Mouse (Mus musculus): ENCODE results near the gene B4galt5.

Gene B4galt5

DNA sequence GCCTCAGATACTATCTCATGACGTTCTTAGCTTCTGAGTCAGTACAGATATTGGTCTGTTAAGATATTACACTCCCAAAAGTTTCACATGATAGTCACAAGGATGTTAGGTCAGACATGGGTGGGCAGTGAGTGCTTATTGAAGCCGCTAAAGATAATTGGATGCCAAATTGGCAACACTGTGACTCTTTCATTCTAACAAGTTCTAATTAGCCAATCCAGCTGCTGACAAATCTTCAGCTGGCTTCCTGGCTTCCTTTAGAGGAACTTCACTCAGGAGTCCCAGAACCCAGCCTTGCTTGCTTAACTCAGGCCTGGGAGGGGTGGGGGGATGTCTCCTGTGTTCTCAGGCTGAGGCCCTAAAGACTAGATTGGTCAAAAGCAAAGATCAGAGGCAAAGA lies 9.5 kb upstream of the B4galt5 start:
- no peak for DNase-seq (ENCODE audit: low read depth)

- no peak for DNase-seq (ENCODE audit: low read depth)
Observed at GRCm38 (mm10) chr2:167356885-167357284, 7.9 kb upstream of the B4galt5 start.

GRCm38 (mm10) chr2:167354611-167355165 lies 5.7 kb upstream of the B4galt5 start:
- DNase-seq (ENCODE audit: low read depth) = no peak

DNA sequence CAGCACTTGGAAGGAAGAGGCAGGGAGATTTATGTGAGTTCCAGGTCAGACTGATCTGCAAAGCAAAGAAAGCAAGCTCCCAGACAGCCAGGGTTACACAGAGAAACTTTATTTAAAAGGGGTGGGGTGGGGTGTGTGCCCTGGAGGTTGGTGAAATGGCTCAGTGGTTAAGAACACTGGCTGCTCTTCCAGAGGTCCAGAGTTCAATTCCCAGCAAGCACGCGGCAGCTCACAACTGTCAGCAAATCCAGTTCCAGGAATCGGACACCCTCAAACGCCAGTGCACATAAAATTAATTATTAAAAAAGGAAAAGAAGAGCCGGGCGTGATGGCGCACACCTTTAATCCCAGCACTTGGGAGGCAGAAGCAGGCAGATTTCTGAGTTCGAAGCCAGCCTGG lies 5.1 kb upstream of the B4galt5 start:
- no peak for DNase-seq (ENCODE audit: low read depth)

DNA sequence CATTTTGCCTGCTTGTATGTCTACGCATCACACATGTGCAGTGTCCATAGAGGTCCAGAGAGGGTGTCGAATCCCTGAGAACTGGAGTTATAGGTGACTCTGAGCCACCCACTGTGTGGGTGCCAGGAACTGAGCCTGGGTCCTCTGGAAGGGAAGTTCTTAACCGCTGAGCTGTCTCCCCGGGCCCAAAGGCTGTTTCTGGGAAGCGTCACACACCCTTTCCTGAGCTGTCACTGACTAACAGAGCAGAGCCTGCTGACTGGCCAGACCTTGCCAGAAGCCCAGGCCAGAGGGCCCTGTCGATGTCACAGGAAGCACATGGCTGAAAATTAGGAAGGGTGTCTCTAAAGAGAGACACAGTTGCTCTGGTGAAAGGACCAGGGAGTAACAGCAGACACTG lies 3.5 kb upstream of the B4galt5 start:
- DNase-seq (ENCODE audit: low read depth) = no peak

GRCm38 (mm10) chr2:167351371-167351951 lies 2.5 kb upstream of the B4galt5 start:
- no peak for DNase-seq (ENCODE audit: low read depth)

DNA sequence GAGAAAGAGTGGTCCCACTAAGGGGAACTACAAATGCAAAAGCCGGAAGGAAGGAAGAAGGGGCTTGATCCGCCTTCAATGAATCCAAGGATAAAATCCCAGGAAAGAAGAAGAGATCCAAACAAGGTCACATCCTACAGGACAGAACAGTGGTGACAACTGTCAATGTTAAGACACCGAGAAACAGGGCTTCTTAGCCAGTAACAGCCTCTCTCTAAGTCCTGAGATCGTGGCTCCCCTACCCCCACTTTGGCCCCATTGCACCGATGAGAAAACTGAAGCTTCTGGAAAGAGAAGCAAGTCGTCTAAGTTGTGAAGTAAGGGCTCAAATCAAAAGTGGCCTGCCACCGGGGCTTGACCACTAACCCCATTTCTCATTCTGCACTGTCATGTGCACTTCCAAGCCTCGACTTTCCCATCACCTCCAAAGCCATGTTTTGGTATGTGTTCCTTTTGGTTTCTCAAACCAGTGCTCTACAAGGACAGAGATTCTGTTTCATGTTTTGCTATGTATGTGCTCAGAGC lies 1.2 kb upstream of the B4galt5 start:
- DNase-seq (ENCODE audit: low read depth) = no peak

DNA sequence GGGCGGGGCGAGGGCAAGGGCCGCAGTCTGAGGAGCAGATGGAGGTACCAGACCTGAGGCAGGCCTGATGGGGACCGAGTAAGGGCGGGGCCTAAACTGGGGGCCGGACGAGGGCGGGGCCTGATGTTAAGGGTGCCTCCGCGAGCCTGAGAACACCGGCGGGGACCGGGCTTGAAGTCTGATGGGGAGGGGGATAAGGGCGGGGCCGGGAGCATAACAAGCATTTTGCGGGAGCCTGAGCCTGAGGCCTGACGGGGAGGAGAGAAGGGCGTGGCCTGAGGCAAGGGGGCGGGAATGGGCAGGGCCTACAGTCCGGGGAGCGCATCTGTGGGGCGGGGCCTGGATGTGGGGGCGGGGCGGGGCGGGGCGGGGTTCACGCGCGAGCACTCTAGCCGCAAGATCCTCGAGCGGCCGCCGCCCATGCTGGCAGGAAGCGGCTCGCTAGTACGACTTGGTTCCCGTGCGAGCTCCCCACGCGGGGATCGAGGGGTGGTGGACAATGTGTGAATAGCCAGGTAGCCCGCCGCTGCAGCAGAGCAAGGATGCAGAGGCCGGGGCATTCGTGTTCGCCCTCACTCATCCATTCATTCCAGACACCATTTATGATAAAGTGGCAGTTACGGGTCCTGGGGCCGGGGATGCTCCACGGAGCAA lies 427 bp upstream of the B4galt5 start:
- peak; percentile 76 for DNase-seq (ENCODE audit: low read depth)

GRCm38 (mm10) chr2:167347991-167348375 lies 1.0 kb downstream of the B4galt5 start:
- no peak for DNase-seq (ENCODE audit: low read depth)

DNA sequence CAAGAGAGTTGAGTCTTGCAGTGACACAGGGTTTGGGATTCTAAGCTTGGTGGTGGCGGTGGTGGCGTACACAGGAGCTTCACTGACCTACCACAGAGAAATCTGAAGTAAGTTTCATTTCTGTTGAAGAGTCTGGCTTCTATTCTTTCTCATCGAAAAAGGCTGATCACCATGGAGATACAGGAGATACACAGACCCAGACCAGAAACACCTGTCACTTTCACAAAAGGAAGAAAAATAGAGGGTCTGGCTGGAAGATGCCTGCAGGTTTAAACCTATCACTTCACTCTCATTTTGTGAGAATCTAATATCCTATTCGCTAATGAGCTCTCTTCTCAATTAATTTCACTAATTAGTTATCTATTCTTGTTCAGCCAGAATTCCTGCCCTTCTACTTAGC lies 1.6 kb downstream of the B4galt5 start:
- DNase-seq (ENCODE audit: low read depth) = no peak

DNA sequence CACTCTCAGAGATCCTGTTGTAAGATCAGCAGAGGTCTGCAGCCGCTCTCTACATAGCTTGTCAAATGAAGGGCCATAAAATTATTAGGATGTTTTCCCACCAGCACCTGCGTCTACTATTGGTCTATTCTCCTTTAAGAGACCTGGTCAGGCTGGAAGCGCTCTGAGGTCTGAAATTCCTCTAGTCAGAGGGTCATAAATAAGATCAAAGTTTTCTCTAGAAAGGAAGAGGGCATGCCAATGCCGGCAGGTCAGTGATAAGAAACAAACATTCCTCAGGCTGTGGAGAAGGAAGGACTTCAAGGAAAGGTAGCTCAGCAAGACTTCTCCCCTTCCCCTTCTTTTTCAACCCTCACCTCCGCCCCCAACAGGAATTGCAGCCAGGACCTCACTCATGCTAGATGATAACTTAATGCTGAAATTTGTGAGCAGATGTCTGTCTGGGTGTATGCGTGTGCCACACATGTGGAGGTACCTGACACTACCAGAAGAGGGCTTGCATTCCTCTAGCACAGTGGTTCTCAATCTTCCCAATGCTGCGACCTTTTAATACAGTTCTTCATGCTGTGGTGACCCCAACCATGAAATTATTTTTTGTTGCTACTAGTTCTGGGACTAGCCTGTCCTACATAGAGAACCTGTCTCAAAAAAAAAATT lies 3.3 kb downstream of the B4galt5 start:
- DNase-seq (ENCODE audit: low read depth) = no peak

DNA sequence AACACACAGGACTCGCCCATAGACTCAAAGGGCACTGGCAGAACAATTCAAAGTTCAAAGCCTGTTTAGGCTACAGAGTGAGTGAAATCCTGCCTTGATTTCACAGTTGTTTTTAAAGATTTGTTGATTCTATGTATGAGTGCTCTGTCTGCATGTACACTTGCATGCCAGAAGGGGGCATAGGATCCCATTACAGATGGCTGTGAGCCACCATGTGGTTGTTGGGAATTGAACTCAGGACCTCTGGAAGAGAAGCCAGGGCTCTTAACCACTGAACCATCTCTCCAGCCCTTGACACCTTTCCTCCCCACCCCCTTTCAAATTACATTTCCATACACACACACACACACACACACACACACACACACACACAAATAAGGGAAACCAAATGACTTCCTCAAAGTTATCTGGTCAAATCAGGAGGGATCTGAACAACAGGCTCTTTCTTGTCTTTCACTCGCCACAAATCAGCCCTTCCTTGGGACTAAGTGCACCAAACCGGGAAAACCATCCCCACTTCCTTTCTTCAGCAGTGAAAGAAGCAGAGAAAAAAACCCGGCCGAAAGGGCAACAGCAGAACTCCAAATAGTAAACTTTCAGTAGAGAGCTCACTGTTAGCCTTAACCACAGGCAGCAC lies 4.0 kb downstream of the B4galt5 start:
- DNase-seq (ENCODE audit: low read depth) = no peak

DNA sequence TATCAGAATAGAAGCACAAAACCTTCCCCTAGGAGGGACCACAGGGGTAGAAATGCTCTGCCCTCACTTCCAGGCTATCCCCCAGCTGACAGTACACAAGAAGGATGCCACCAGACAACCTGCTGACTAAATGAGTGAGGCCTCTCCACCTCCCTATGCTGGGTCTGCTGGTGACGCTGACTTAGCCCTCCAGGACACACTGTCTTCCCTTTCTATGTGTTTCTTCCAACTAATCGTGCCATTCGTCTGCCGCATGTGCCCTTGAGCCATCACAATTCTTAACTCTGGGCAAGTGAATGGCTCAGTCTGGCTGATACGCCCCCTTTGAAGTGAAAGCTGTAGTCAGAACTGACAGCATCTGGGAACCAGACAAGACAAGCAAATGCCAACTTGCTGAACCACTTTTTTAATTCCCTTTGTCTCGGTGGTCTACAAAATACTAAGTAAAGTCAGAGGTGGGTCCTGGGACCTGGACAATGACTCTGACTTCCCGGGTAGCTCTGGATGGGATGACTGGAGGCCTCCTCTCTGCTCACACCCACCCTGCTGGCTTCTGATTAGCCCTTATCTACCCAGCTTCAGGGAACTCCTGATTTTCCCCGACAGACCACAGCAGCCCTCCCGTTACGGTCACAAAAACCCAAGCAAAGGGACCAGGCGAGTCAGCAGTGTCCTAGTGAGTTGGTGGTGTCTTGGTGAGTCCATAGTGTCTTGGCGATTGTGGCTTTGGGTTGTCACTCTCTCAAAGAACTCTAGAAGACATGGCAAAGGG lies 5.4 kb downstream of the B4galt5 start:
- no peak for DNase-seq (ENCODE audit: low read depth)

DNA sequence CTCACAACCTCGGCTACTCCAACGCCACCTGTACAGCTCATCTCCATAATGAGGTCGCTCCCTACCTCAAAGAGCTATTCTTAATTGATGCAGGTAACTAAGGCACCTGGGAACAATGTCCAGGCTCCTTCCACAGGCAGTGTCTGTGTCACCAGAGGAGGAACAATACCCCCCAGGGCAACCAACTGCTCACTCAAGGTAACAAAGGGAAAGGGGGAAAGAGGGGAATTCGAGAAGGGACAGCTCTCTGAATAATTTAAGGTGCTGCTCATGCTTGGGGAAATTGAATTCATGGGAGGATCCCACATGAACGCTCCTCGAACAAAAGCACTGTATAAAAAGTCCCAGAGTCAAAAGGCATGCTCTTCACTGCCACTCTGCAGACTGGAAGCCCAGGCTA lies 6.1 kb downstream of the B4galt5 start:
- no peak for DNase-seq (ENCODE audit: low read depth)

- DNase-seq (ENCODE audit: low read depth) = no peak
Observed at GRCm38 (mm10) chr2:167337580-167337979, 11.4 kb downstream of the B4galt5 start.

GRCm38 (mm10) chr2:167337214-167337512 lies 11.8 kb downstream of the B4galt5 start:
- no peak for DNase-seq (ENCODE audit: low read depth)

DNA sequence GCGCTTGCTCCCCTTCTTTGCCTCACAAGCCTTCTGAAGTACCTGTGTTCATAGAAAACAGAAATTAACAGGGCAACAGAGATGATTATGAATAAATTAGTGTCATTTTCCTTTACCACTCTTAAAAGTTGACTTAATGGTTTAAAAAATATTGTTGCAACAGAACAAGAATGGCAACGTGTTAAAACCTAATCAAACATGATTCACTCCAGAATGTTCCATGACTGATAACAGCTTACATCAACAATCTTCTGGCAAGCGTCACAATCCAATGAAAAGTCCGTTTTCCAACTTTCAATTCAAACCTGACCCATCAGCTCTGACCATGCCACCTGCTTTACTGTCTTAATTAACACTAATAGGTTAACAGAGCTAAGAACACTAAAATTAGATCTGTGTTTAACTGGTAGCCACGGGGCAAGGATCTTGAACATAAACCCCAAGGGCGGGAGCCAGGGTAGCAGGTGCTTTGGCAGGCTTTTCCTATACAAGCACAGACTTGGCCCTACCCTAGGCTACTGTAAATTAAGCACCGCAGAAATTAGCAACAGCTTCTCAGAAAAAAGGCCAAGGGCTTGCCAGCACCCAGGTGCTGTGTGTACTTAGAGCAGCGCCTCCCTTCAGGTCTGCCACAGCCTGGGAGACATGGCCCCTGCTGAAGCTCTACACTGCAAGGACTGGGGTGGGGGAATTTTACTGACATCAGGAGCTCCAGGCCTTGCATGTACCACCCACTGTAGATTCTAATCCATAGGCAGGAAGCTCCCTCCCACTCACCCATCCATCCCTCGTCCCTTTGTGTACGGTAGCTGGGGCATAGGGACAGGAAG lies 12.4 kb downstream of the B4galt5 start:
- DNase-seq (ENCODE audit: low read depth) = no peak

DNA sequence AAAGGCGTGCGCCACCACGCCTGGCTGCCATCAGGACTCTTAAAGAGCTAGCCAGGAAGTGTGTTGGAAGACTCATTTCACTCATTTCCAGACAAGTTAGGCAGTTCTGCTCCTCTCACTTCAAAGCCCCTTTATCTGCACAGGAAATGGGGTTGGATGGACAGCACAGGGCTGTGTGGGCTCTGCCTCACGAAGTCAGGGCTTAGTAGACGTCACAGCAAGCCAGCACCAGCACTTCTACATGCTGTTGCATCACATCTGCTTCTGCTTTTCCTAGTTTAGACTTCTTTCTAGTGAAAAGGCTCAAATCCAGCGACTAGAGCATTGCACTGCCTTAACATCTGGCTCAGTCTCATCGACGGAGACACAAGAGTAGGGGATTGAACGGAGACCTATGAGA lies 13.9 kb downstream of the B4galt5 start:
- DNase-seq (ENCODE audit: low read depth) = no peak

DNA sequence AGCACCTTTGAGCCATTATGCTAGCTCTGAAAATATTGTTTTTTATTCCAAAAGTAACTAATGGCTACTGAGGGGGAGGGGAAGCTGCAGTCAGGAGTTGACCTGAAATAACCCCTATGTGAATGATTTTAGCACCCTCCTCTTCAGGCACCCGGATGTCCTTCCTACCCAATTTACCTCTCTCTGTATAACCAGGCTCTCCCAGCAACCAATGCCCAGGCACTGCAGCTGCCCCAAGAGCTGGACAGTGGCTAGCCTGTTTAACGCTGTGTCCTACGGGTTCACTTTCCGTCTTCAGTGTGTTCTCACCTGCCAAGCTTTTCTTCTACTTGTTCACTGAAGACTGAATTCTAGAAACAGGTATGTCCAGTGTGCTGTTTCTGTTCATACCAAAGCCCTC lies 14.7 kb downstream of the B4galt5 start:
- no peak for DNase-seq (ENCODE audit: low read depth)

DNA sequence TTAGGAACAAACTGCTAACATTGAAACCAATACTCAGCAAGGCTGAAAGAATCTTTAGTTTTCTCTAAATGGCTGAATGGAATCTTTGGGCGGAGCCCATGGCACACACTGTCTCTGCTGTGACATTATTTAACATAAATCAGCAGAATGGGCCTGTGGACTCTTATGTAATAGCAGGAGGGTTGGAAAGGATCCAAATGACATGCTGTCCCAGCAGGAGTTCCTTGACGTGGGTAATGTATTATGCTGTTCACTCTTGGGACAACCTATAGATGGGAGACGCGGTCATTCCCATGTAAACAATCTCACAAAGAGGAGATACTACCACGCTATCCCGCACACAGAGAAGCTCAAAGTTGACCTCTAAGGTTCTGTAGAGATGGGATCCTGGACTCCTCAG lies 15.5 kb downstream of the B4galt5 start:
- DNase-seq (ENCODE audit: low read depth) = no peak

GRCm38 (mm10) chr2:167332336-167332987 lies 16.5 kb downstream of the B4galt5 start:
- DNase-seq (ENCODE audit: low read depth) = no peak
